Mouse (Mus musculus) adrenal gland, adult 8-10 months (tissue): ENCODE measurements at regions not wholly inside any gene's neighbourhood (a gene's known extent, or its start where the extent isn't known, plus 50 kb on each side); places are given as distances from the start of the nearest gene placed in this dataset.

Experiments
- DNase-seq: peaks from one replicate; pipeline ENCODE4 v3.0.0; 2022

DNA sequence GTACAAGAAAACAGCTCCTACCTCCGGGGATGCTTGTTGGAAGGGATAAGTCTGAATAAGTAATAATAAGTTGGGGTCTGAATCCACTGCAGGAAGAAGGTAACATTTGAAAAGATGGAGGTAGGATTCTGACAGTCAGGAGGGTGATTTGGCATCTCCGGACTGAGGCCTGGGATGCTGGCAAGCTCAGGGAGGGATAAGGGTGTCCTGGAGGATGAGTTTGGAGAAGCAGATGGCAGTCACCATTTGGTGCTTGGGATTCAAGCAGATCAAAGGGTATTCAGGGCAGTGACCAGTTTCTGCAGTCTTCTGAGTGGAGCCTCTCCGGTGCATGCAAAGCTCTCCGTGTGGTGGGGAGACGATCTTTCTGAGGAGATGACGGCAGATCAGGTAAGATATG is 62.9 kb upstream of the Gm2310 start:
- DNase-seq = no peak

DNA sequence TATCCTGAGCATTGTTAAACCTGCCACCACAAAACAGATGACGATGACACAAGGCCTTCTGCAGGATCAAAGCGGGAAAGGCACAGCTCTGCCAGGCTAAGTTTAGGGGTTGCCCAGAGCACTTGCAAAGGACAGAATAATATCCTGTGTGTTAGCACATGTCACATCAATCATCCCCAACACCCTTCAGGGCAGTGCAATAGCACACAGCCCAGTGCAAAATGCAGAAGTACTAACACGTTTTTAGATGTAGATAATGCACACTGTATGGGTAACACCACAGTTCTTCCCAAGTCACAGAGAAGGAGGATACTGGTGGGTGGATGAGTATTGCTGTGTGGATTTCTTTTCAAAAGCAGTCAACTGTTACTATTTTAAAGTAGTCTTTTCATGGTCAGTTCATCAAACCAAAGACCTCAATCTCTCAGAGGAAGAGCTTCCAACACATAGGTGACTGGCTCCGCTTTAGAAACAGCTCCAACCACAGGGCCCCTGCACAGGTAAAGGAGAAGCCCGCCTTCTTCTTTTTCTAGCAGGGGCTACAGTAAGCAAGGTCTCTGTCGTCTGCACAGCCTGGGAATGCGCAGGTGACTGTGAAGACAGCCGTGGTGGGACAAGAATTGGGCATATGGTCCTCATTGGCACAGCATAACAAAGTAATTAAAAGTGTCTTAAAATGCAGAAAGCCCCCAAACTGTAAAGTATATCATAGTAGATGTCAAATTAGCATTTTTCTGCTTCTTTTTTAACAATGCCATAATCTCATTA is 61.6 kb upstream of the Gm2310 start:
- DNase-seq = no peak

DNA sequence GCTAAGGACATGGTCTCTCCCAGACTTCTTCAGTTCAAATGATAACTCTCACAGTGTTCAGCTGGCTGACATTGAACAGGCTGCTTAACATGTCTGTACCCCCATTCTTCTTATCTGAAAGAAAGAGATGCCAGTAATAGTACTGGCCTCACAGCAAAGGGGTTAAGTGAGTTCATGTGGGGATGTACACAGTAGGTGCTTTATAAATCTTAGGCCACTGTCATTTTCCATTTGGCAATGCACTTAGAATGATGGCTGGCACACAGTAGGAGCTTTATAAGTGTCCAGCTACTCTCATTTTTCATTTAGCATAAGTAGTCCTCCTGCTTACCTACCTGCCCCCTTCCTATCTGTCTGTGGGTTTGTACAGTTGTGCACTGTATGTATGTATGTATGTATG is 60.3 kb upstream of the Gm2310 start:
- no peak for DNase-seq

DNA sequence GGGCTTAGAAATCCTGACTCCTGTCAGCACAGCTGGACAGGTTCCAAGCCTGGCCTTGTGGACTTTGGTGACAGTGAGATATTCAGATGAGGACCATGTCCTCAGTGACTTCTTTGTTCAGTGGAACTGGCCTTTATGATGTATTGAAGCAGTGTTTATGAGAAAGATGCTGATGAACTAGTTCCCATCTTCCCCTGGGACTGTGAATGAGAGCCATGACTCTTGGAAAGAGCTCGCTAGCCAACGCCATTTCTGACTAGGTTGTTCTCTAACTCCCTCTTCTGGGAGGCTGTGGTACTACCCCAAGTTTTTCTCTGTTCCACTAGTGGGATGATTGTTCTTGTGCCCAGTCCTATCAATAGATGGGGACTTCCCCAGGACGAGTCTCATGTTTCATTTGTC is 57.7 kb upstream of the Gm2310 start:
- peak; percentile 38 for DNase-seq

DNA sequence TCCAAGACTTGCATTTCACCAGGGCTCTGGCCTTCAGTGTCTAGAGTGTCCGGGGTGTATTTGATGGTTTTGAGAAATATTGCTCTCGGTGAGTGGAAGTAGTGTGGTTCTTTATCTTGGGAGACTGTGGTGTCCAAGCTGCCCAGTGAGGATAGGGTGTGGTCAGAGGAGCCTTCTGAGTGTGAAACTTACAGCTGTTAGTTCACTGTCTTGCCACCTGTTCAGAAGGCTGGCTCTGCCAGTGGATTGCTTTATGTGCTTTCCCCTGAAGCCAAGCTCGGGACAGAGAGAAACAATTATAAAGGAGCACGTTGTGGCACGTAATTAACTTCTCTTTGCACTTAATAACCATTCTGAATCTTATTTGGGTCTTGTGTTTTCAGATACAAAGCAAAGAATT is 57.2 kb upstream of the Gm2310 start:
- DNase-seq = no peak

DNA sequence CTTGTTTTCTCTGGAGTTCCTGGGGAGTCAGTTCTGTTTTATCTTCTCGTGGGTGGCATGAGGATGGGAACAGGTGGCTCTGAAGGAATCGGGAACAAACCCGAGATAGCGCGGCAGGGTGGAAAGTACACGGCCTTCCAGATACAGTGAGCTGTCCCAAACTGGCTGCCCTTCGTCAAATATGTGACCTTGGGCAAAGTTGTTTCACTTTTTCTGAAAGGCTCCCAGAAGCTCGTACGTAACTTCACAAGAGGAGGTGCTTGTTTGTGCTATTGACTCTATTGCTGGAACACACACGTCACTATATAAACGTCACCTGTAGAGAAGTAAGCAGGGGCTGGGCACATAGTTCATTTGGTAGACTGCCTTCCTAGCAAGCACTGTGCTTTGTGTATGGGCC is 49.9 kb upstream of the Gm2310 start:
- peak; percentile 41 for DNase-seq
